Mouse (Mus musculus): Measurements from ENCODE around the gene Prpf4. TPM values are rescaled to one million over a fixed set of nuclear protein-coding genes. Genes with fewer than 3 reads are reported as not detected.

The Prpf4 gene
- 0.17 TPM in 2 replicates for polyA plus RNA-seq (2012)

GRCm38 (mm10) chr4:62408601-62409282 lies at the start of gene Prpf4, which contains the start of gene Cdc26:
Gene Prpf4 (plus strand): TSS chr4:62408797.
Gene Cdc26 (minus strand): TSS chr4:62408642.
- Histone ChIP-seq H3K4me1 (ENCODE audit: control insufficient read depth) (peaks cover 47% of the 10 kb centered on the region), H3K4me3 (replicated peaks) (peak within 1 kb of the TSS; percentile 82), H3K36me3 (ENCODE audit: control insufficient read depth) (peaks cover 61% of the 10 kb centered on the region), H3K27me3 (ENCODE audit: control insufficient read depth) (no peaks in the 10 kb centered on the region), H3K9me3 (ENCODE audit: control insufficient read depth, low read length) (no peaks in the 10 kb centered on the region)
- TF ChIP-seq TAL1 (IDR thresholded peaks at IDR 0.05; ENCODE audit: low read length) (no peak), GATA1 (IDR thresholded peaks at IDR 0.05; ENCODE audit: low read length) (no peak)

DNA sequence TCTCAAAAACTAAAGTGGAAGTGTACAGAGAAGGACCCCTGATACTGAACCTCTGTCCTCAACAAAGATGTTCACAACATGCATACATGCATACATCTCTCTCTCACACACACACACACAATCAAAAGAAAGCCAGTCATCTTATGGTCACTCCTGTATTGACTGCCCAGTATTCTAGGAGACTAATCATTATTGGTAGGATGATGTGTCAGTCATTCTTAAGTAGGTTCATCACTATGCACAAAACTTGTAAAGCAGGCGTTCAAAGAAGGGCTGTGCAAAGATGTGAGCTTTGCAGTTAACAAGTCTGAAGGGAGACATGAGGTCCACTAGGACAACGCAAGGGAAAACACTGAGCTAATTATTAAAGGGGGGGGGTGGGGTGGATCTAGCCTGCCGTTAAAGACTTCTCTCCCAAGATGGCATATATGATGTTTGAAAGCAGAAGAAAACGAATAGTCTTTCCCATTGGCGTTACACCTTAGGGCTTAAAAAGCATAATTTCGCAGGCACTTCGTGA lies 49.3 kb upstream of the Prpf4 start:
- H3K4me3 ChIP-seq (replicated peaks), result peak overlapping the region; percentile 88
- H3K9me3 ChIP-seq (ENCODE audit: control insufficient read depth, low read length), result no peaks in the 10 kb centered on the region
- TF ChIP-seq GATA1 (IDR thresholded peaks at IDR 0.05; ENCODE audit: low read length), result no peak
- TF ChIP-seq TAL1 (IDR thresholded peaks at IDR 0.05; ENCODE audit: low read length), result no peak
- H3K27me3 ChIP-seq (ENCODE audit: control insufficient read depth), result no peaks in the 10 kb centered on the region
- peaks cover 36% of the 10 kb centered on the region for H3K4me1 ChIP-seq (ENCODE audit: control insufficient read depth)
- peaks cover 26% of the 10 kb centered on the region for H3K36me3 ChIP-seq (ENCODE audit: control insufficient read depth)

GRCm38 (mm10) chr4:62360088-62360804 lies 48.4 kb upstream of the Prpf4 start, which contains the start of the genes Fkbp15 and Slc31a1:
Gene Fkbp15 (minus strand): TSS chr4:62360548.
Gene Slc31a1 (plus strand): TSS chr4:62360727.
- H3K4me3 ChIP-seq (replicated peaks), result peak within 1 kb of the TSS; percentile 88
- TF ChIP-seq GATA1 (IDR thresholded peaks at IDR 0.05; ENCODE audit: low read length) (no peak), TAL1 (IDR thresholded peaks at IDR 0.05; ENCODE audit: low read length) (no peak)
- peaks cover 38% of the 10 kb centered on the region for H3K4me1 ChIP-seq (ENCODE audit: control insufficient read depth)

DNA sequence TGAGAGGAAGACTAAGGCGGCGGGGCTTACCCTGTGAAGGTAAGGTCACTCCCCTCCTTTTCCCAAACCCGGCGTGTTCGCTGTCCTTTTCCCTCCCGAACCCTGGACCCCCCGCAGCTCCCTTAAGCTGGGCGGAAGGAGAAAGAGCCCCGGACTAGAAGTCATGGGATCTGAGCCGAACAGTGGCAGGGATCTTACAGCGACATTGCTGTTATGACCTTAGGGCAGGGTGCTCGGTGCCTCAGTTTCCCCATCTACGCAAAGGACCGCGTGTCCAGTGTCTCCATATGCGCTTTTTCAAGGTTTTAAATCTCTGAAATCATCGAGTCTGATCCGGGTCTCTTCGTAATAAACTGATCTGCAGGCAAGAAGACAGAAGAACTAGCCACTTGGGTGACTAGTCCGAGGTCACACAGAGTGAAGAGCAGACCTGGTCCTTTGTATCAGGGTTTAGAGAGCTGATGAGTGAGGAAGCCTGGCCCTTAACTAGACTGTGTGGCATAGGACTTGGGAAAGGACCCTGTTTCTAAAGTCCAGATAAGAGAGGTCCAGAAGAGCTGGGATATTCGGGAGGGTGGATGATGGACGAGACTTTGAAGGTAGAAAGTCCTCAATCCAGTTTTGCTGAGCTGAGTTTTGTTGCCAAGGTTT lies 47.7 kb upstream of the Prpf4 start:
- no peak for TF ChIP-seq GATA1 (IDR thresholded peaks at IDR 0.05; ENCODE audit: low read length)
- no peak for TF ChIP-seq TAL1 (IDR thresholded peaks at IDR 0.05; ENCODE audit: low read length)
- Histone ChIP-seq H3K4me1 (ENCODE audit: control insufficient read depth) (peaks cover 44% of the 10 kb centered on the region), H3K9me3 (ENCODE audit: control insufficient read depth, low read length) (no peaks in the 10 kb centered on the region), H3K36me3 (ENCODE audit: control insufficient read depth) (peaks cover 22% of the 10 kb centered on the region), H3K4me3 (replicated peaks) (peak overlapping the region; percentile 88), H3K27me3 (ENCODE audit: control insufficient read depth) (no peaks in the 10 kb centered on the region)

More at GRCm38 (mm10) chr4:62360088-62360804, 48.4 kb upstream of the Prpf4 start, which contains the start of the genes Fkbp15 and Slc31a1:
- no peaks in the 10 kb centered on the region for H3K9me3 ChIP-seq (ENCODE audit: control insufficient read depth, low read length)
- H3K36me3 ChIP-seq (ENCODE audit: control insufficient read depth), result peaks cover 22% of the 10 kb centered on the region
- H3K27me3 ChIP-seq (ENCODE audit: control insufficient read depth), result no peaks in the 10 kb centered on the region

- H3K4me1 ChIP-seq (ENCODE audit: control insufficient read depth), result peaks cover 49% of the 10 kb centered on the region
- peaks cover 16% of the 10 kb centered on the region for H3K36me3 ChIP-seq (ENCODE audit: control insufficient read depth)
- H3K4me3 ChIP-seq (replicated peaks), result peak overlapping the region; percentile 88
- no peak for TF ChIP-seq GATA1 (IDR thresholded peaks at IDR 0.05; ENCODE audit: low read length)
- no peaks in the 10 kb centered on the region for H3K27me3 ChIP-seq (ENCODE audit: control insufficient read depth)
- H3K9me3 ChIP-seq (ENCODE audit: control insufficient read depth, low read length), result no peaks in the 10 kb centered on the region
Observed at GRCm38 (mm10) chr4:62361571-62361970, 47.0 kb upstream of the Prpf4 start.

- no peaks in the 10 kb centered on the region for H3K9me3 ChIP-seq (ENCODE audit: control insufficient read depth, low read length)
- peak overlapping the region; percentile 88 for H3K4me3 ChIP-seq (replicated peaks)
- TF ChIP-seq TAL1 (IDR thresholded peaks at IDR 0.05; ENCODE audit: low read length) (no peak), GATA1 (IDR thresholded peaks at IDR 0.05; ENCODE audit: low read length) (no peak)
- H3K27me3 ChIP-seq (ENCODE audit: control insufficient read depth), result no peaks in the 10 kb centered on the region
- peaks cover 52% of the 10 kb centered on the region for H3K4me1 ChIP-seq (ENCODE audit: control insufficient read depth)
- peaks cover 13% of the 10 kb centered on the region for H3K36me3 ChIP-seq (ENCODE audit: control insufficient read depth)
Observed at GRCm38 (mm10) chr4:62361997-62362396, 46.6 kb upstream of the Prpf4 start.

GRCm38 (mm10) chr4:62362437-62362836 lies 46.2 kb upstream of the Prpf4 start:
- H3K36me3 ChIP-seq (ENCODE audit: control insufficient read depth), result peaks cover 12% of the 10 kb centered on the region
- no peak overlapping the region for H3K4me3 ChIP-seq (replicated peaks)
- peaks cover 56% of the 10 kb centered on the region for H3K4me1 ChIP-seq (ENCODE audit: control insufficient read depth)
- no peaks in the 10 kb centered on the region for H3K9me3 ChIP-seq (ENCODE audit: control insufficient read depth, low read length)
- TF ChIP-seq TAL1 (IDR thresholded peaks at IDR 0.05; ENCODE audit: low read length) (no peak), GATA1 (IDR thresholded peaks at IDR 0.05; ENCODE audit: low read length) (no peak)
- H3K27me3 ChIP-seq (ENCODE audit: control insufficient read depth), result no peaks in the 10 kb centered on the region

GRCm38 (mm10) chr4:62364299-62364698 lies 44.3 kb upstream of the Prpf4 start:
- no peak for TF ChIP-seq TAL1 (IDR thresholded peaks at IDR 0.05; ENCODE audit: low read length)
- TF ChIP-seq GATA1 (IDR thresholded peaks at IDR 0.05; ENCODE audit: low read length), result no peak
- H3K9me3 ChIP-seq (ENCODE audit: control insufficient read depth, low read length), result no peaks in the 10 kb centered on the region
- peaks cover 63% of the 10 kb centered on the region for H3K4me1 ChIP-seq (ENCODE audit: control insufficient read depth)

More at GRCm38 (mm10) chr4:62364299-62364698, 44.3 kb upstream of the Prpf4 start:
- H3K27me3 ChIP-seq (ENCODE audit: control insufficient read depth), result no peaks in the 10 kb centered on the region
- no peak overlapping the region for H3K4me3 ChIP-seq (replicated peaks)
- H3K36me3 ChIP-seq (ENCODE audit: control insufficient read depth), result peaks cover 14% of the 10 kb centered on the region
